Mouse (Mus musculus) CH12.LX (cell line): ENCODE measurements at regions not wholly inside any gene's neighbourhood (a gene's known extent, or its start where the extent isn't known, plus 50 kb on each side); places are given as distances from the start of the nearest gene placed in this dataset.

Source experiments
- DNase-seq: peaks from one replicate; pipeline ENCODE4 v3.0.0-alpha.2; 2013; ENCODE audit errors: extremely low read depth
- H3K27ac ChIP-seq: 2 replicates; pipeline ENCODE4 v1.5.1; 2012; ENCODE audit warnings: low read depth, mild to moderate bottlenecking, control low read depth, moderate library complexity; ENCODE audit not compliant: insufficient read depth
- H3K27me3 ChIP-seq: replicated peaks from 2 replicates; pipeline ENCODE3; 2012; ENCODE audit warnings: inconsistent platforms
- H3K36me3 ChIP-seq, 2 experiments: replicated peaks in 1 of 2; 2 replicates each; pipeline versions ENCODE3 to v1.6.1; 2012; ENCODE audit warnings: inconsistent platforms in 1 of 2, low read length in 1 of 2, mild to moderate bottlenecking in 1 of 2, mixed read lengths in 1 of 2, moderate library complexity in 1 of 2; ENCODE audit not compliant: control insufficient read depth in 1 of 2, insufficient read depth in 1 of 2
- H3K4me1 ChIP-seq, 2 experiments: 2 replicates each; pipeline ENCODE4 v1.6.1; 2012; ENCODE audit warnings: inconsistent platforms in 1 of 2, moderate library complexity in 1 of 2; ENCODE audit not compliant: insufficient read depth in 2 of 2, control insufficient read depth in 1 of 2
- H3K4me2 ChIP-seq: 2 replicates; pipeline ENCODE4 v1.6.1; 2012; ENCODE audit warnings: low read depth, mild to moderate bottlenecking, control low read depth; ENCODE audit not compliant: poor library complexity, insufficient read depth, severe bottlenecking
- H3K4me3 ChIP-seq, 3 experiments: fragments of 150-350 bp in 1 of 3; sonication (generic) in 1 of 3; replicated peaks in 1 of 3; 2 replicates each; pipeline versions ENCODE3 to v1.5.1; 2011 to 2012; ENCODE audit warnings: low read depth in 2 of 3, low read length in 2 of 3, mild to moderate bottlenecking in 2 of 3, moderate library complexity in 2 of 3, control low read depth in 1 of 3, improper control_type of control experiment in 1 of 3, inconsistent platforms in 1 of 3, mixed read lengths in 1 of 3; ENCODE audit not compliant: poor library complexity in 1 of 3
- H3K79me2 ChIP-seq: replicated peaks from 2 replicates; pipeline ENCODE4 v1.6.1; 2012; ENCODE audit warnings: mild to moderate bottlenecking, moderate library complexity; ENCODE audit not compliant: control insufficient read depth, poor library complexity, insufficient read depth, severe bottlenecking; ENCODE audit errors: extremely low read depth
- H3K9ac ChIP-seq: 2 replicates; pipeline ENCODE4 v1.6.1; 2012; ENCODE audit warnings: low read depth, mild to moderate bottlenecking, control low read depth, moderate library complexity; ENCODE audit not compliant: insufficient read depth
- H3K9me3 ChIP-seq: replicated peaks from 2 replicates; pipeline ENCODE3; 2012; ENCODE audit warnings: low read length, inconsistent platforms, mixed read lengths
- BHLHE40 ChIP-seq: IDR thresholded peaks from 2 replicates; pipeline ENCODE4 v1.6.1; 2011; ENCODE audit warnings: mild to moderate bottlenecking, low read depth, low read length, improper control_type of control experiment
- CHD1 ChIP-seq: IDR thresholded peaks from 2 replicates; pipeline ENCODE4 v1.6.1; 2012; ENCODE audit warnings: low read depth, low read length, improper control_type of control experiment, inconsistent platforms
- CHD2 ChIP-seq: IDR thresholded peaks from 2 replicates; pipeline ENCODE4 v1.6.1; 2011; ENCODE audit warnings: low read length, improper control_type of control experiment
- CTCF ChIP-seq, 2 experiments: IDR thresholded peaks in 1 of 2; conservative IDR thresholded peaks in 1 of 2; 2 replicates each; pipeline ENCODE4 v1.5.1; 2011 to 2012; ENCODE audit warnings: low read depth in 2 of 2, low read length in 2 of 2, improper control_type of control experiment in 1 of 2, inconsistent platforms in 1 of 2, mild to moderate bottlenecking in 1 of 2, moderate library complexity in 1 of 2
- E2F4 ChIP-seq: IDR thresholded peaks from 2 replicates; pipeline ENCODE4 v1.6.1; 2011; ENCODE audit warnings: low read depth, low read length, improper control_type of control experiment; ENCODE audit not compliant: insufficient replicate concordance
- ELF1 ChIP-seq: IDR thresholded peaks from 2 replicates; pipeline ENCODE4 v1.6.1; 2014; ENCODE audit warnings: low read depth, mild to moderate bottlenecking, inconsistent platforms, low read length, improper control_type of control experiment
- EP300 ChIP-seq: IDR thresholded peaks from 2 replicates; pipeline ENCODE4 v1.6.1; 2011; ENCODE audit warnings: low read length, improper control_type of control experiment
- ETS1 ChIP-seq: conservative IDR thresholded peaks from 2 replicates; pipeline ENCODE4 v1.6.1; 2012; ENCODE audit warnings: low read depth, mild to moderate bottlenecking, inconsistent platforms, low read length, improper control_type of control experiment, moderate library complexity
- HCFC1 ChIP-seq: IDR thresholded peaks from 2 replicates; pipeline ENCODE4 v1.6.1; 2012; ENCODE audit warnings: low read depth, mild to moderate bottlenecking, inconsistent platforms, low read length, improper control_type of control experiment
- IRF4 ChIP-seq: IDR thresholded peaks from 2 replicates; pipeline ENCODE4 v1.6.1; 2014; ENCODE audit warnings: low read depth, mild to moderate bottlenecking, inconsistent platforms, low read length, improper control_type of control experiment
- JUN ChIP-seq: IDR thresholded peaks from 2 replicates; pipeline ENCODE4 v1.6.1; 2011; ENCODE audit warnings: low read depth, mild to moderate bottlenecking, low read length, improper control_type of control experiment, moderate library complexity; ENCODE audit not compliant: insufficient read depth
- JUND ChIP-seq: conservative IDR thresholded peaks from 2 replicates; pipeline ENCODE4 v1.6.1; 2011; ENCODE audit warnings: low read depth, low read length, improper control_type of control experiment
- KAT2A ChIP-seq: IDR thresholded peaks from 2 replicates; pipeline ENCODE4 v1.6.1; 2012; ENCODE audit warnings: low read length, improper control_type of control experiment, inconsistent platforms; ENCODE audit not compliant: insufficient replicate concordance
- MAX ChIP-seq: IDR thresholded peaks from 2 replicates; pipeline ENCODE4 v1.6.1; 2011; ENCODE audit warnings: low read length, improper control_type of control experiment
- MAZ ChIP-seq: IDR thresholded peaks from 2 replicates; pipeline ENCODE4 v1.6.1; 2012; ENCODE audit warnings: low read depth, mild to moderate bottlenecking, inconsistent platforms, low read length, improper control_type of control experiment, moderate library complexity
- MEF2A ChIP-seq: IDR thresholded peaks from 2 replicates; pipeline ENCODE4 v1.6.1; 2014; ENCODE audit warnings: low read depth, mild to moderate bottlenecking, inconsistent platforms, low read length, improper control_type of control experiment, borderline replicate concordance
- MXI1 ChIP-seq: IDR thresholded peaks from 2 replicates; pipeline ENCODE4 v1.6.1; 2011; ENCODE audit warnings: mild to moderate bottlenecking, low read depth, low read length, improper control_type of control experiment
- MYC ChIP-seq: IDR thresholded peaks from 2 replicates; pipeline ENCODE4 v1.6.1; 2011; ENCODE audit warnings: low read depth, mild to moderate bottlenecking, improper control_type of control experiment, low read length
- NELFE ChIP-seq: IDR thresholded peaks from 2 replicates; pipeline ENCODE4 v1.6.1; 2011; ENCODE audit warnings: low read depth, low read length, improper control_type of control experiment
- PAX5 ChIP-seq: IDR thresholded peaks from 2 replicates; pipeline ENCODE4 v1.6.1; 2012; ENCODE audit warnings: low read length, inconsistent platforms, mixed read lengths
- POLR2AphosphoS2 ChIP-seq: IDR thresholded peaks from 2 replicates; pipeline ENCODE4 v1.6.1; 2011; ENCODE audit warnings: low read depth, low read length, improper control_type of control experiment
- RAD21 ChIP-seq: IDR thresholded peaks from 2 replicates; pipeline ENCODE4 v1.6.1; 2011; ENCODE audit warnings: low read depth, mild to moderate bottlenecking, low read length, improper control_type of control experiment, moderate library complexity
- SMC3 ChIP-seq: IDR thresholded peaks from 2 replicates; pipeline ENCODE4 v1.6.1; 2011; ENCODE audit warnings: low read depth, low read length, improper control_type of control experiment
- TBP ChIP-seq: conservative IDR thresholded peaks from 2 replicates; pipeline ENCODE4 v1.6.1; 2011; ENCODE audit warnings: low read depth, low read length, improper control_type of control experiment
- USF1 ChIP-seq: IDR thresholded peaks from 2 replicates; pipeline ENCODE4 v1.6.1; 2014; ENCODE audit warnings: low read depth, mild to moderate bottlenecking, inconsistent platforms, low read length, improper control_type of control experiment
- USF2 ChIP-seq: conservative IDR thresholded peaks from 2 replicates; pipeline ENCODE4 v1.6.1; 2011; ENCODE audit warnings: low read depth, low read length, improper control_type of control experiment
- ZC3H11A ChIP-seq: IDR thresholded peaks from 2 replicates; pipeline ENCODE4 v1.6.1; 2012; ENCODE audit warnings: low read depth, mild to moderate bottlenecking, inconsistent platforms, low read length, improper control_type of control experiment
- ZMIZ1 ChIP-seq: IDR thresholded peaks from 2 replicates; pipeline ENCODE4 v1.6.1; 2012; ENCODE audit warnings: low read depth, mild to moderate bottlenecking, inconsistent platforms, low read length, improper control_type of control experiment
- ZNF384 ChIP-seq: IDR thresholded peaks from 2 replicates; pipeline ENCODE4 v1.6.1; 2012; ENCODE audit warnings: low read depth, low read length, improper control_type of control experiment, inconsistent platforms
- dilution Hi-C: fragments of 300-500 bp; cut with MboI; formaldehyde crosslinking; loops from 2 replicates; pipeline ENCODE4 v1.14.3; 2020; ENCODE audit warnings: low sequenced_read_pairs; ENCODE audit not compliant: extremely low pct_unique_long_range_greater_than_20kb, extremely low pct_ligation_motif_present
- in situ Hi-C: fragments of 300-500 bp; cut with MboI; formaldehyde crosslinking; loops from 3 replicates; pipeline ENCODE4 v1.14.3; 2019; ENCODE audit warnings: low sequenced_read_pairs, low pct_ligation_motif_present, low pct_unique_long_range_greater_than_20kb, mixed read lengths

GRCm38 (mm10) chr9:52225646-52226045, 57.3 kb upstream of the Zc3h12c start:
- H3K27me3 ChIP-seq, result no peaks in the 10 kb centered on the region
- dilution Hi-C loops (no loop called here), in situ Hi-C loops (loop anchor here (5.0 kb wide), 1 partner anchor 48 kb away; no protein-coding TSS in a partner anchor)
- DNase-seq, result no peak
- no peak overlapping the region for H3K4me3 ChIP-seq
- H3K4me2 ChIP-seq, result no peak overlapping the region
- H3K36me3 ChIP-seq, result no peaks in the 10 kb centered on the region
- peaks cover 15 to 52% of the 10 kb centered on the region in 2 experiments for H3K4me1 ChIP-seq
- H3K79me2 ChIP-seq, result no peaks in the 10 kb centered on the region
- no peak for TF ChIP-seq ETS1
- no peak for TF ChIP-seq MYC
- no peak for TF ChIP-seq JUN
- no peak for TF ChIP-seq CHD2
- TF ChIP-seq ZC3H11A, result no peak
- TF ChIP-seq ZNF384, result no peak
- TF ChIP-seq CHD1, result no peak
- no peak for TF ChIP-seq CTCF (conservative IDR thresholded peaks at IDR 0.05 in 1 of 2, IDR thresholded peaks at IDR 0.05 in 1 of 2; ENCODE audit: low read depth in 2 of 2, low read length in 2 of 2)
- no peak for TF ChIP-seq ZMIZ1
- no peak for TF ChIP-seq E2F4
- no peak for TF ChIP-seq BHLHE40
- TF ChIP-seq IRF4, result no peak
- TF ChIP-seq KAT2A, result no peak
- TF ChIP-seq MAZ, result no peak
- no peak for TF ChIP-seq SMC3
- TF ChIP-seq MAX, result no peak
- no peak for TF ChIP-seq RAD21
- TF ChIP-seq PAX5, result no peak
- no peak for TF ChIP-seq ELF1
- TF ChIP-seq NELFE, result no peak
- no peak overlapping the region for H3K9ac ChIP-seq
- H3K27ac ChIP-seq, result no peak overlapping the region
- H3K9me3 ChIP-seq, result no peaks in the 10 kb centered on the region

GRCm38 (mm10) chr9:52223509-52224113, 55.2 kb upstream of the Zc3h12c start:
- Histone ChIP-seq H3K4me3 (no peak overlapping the region), H3K36me3 (no peaks in the 10 kb centered on the region), H3K79me2 (no peaks in the 10 kb centered on the region), H3K9ac (no peak overlapping the region), H3K4me2 (no peak overlapping the region), H3K27me3 (no peaks in the 10 kb centered on the region), H3K9me3 (no peaks in the 10 kb centered on the region), H3K27ac (no peak overlapping the region), H3K4me1 (peaks cover 5 to 32% of the 10 kb centered on the region in 2 experiments; a peak in 3 of 4 replicates)
- TF ChIP-seq KAT2A (no peak), MEF2A (no peak), TBP (no peak), JUND (no peak), RAD21 (no peak), ELF1 (no peak), ZC3H11A (no peak), PAX5 (no peak), CHD2 (no peak), MXI1 (no peak), USF2 (no peak), HCFC1 (no peak), E2F4 (no peak), ETS1 (no peak), POLR2AphosphoS2 (no peak), USF1 (no peak), MAX (no peak), EP300 (no peak)
- dilution Hi-C loops (no loop called here), in situ Hi-C loops (no loop called here)
- no peak for DNase-seq
